Comparison of ENCODE assay signal across 11 mouse cellular contexts in genomic region chr19:5892735-5893134, GRCm38 (mm10). TPM values are rescaled to one million over a fixed set of nuclear protein-coding genes. Genes with fewer than 3 reads are reported as not detected.
A peak's percentile ranks its signal among the peaks of the same experiment; 100 is the strongest.
DNase-seq lines count a peak whose midpoint lies in the region; ATAC-seq lines count a peak whose summit lies in the region.
"Had no signal": no experiment of that assay in that cellular context is flagged by ENCODE, and none has a peak within 500 bp of the region (broad histone marks: within the 10 kb centered on the region; RNA-seq: fewer than 3 reads in every experiment).

No protein-coding gene starts in this region.

- peak overlapping the region; percentile 95; the same call in 1 of the 2 replicates for H3K27ac ChIP-seq in heart, embryonic 10.5 days
- peak overlapping the region; percentile 85; the same call in 1 of the 2 replicates for H3K27ac ChIP-seq in hindbrain, embryonic 13.5 days
- no peak overlapping the region for H3K27ac ChIP-seq in midbrain, embryonic 11.5 days (ENCODE audit: low read depth, low read length)

- H3K27me3 ChIP-seq in heart, embryonic 10.5 days (ENCODE audit: insufficient read depth, poor library complexity, severe bottlenecking) = no peaks in the 10 kb centered on the region
- no peaks in the 10 kb centered on the region for H3K27me3 ChIP-seq in hindbrain, embryonic 13.5 days
- no peaks in the 10 kb centered on the region for H3K27me3 ChIP-seq in midbrain, embryonic 11.5 days (ENCODE audit: control insufficient read depth, insufficient read depth, low read length)
- H3K27me3 ChIP-seq: Patski had no signal

- ATAC-seq in hindbrain, embryonic 13.5 days (ENCODE audit: low FRiP score) = no peak
- no peak for ATAC-seq in midbrain, embryonic 11.5 days (ENCODE audit: low FRiP score)
- ATAC-seq: Patski had no signal

- 93% methylated on average over 13 of the region's 13 CpGs for WGBS in heart, embryonic 10.5 days
- WGBS in hindbrain, embryonic 13.5 days = 91% methylated on average over 13 of the region's 13 CpGs
- 91% methylated on average over 13 of the region's 13 CpGs for WGBS in midbrain, embryonic 11.5 days

- peaks cover 36% of the 10 kb centered on the region for H3K36me3 ChIP-seq in heart, embryonic 10.5 days
- peaks cover 29% of the 10 kb centered on the region for H3K36me3 ChIP-seq in hindbrain, embryonic 13.5 days
- peaks cover 8% of the 10 kb centered on the region for H3K36me3 ChIP-seq in midbrain, embryonic 11.5 days (ENCODE audit: control insufficient read depth, insufficient read depth, low read length)

- DNase-seq in heart, embryonic 10.5 days (ENCODE audit: low spot score) = no peak
- no peak for DNase-seq in heart, adult 8-10 months (ENCODE audit: low spot score)
- peak; percentile 13 for DNase-seq in ZHBTc4 (ENCODE audit: low read depth, low spot score)
- no peak for DNase-seq in midbrain, embryonic 11.5 days (ENCODE audit: low spot score, missing footprints)
- DNase-seq in cerebellum, adult 8-10 months = no peak
- DNase-seq in left cerebral cortex, postnatal 14 days (ENCODE audit: low spot score in 2 of 2) = no peak
- DNase-seq in cerebellum, postnatal 25 days = no peak
- DNase-seq: heart, postnatal 10 days; layer of hippocampus, postnatal 36 days had no signal

- H3K9me3 ChIP-seq in heart, embryonic 10.5 days = no peaks in the 10 kb centered on the region
- H3K9me3 ChIP-seq in hindbrain, embryonic 13.5 days = no peaks in the 10 kb centered on the region
- no peaks in the 10 kb centered on the region for H3K9me3 ChIP-seq in midbrain, embryonic 11.5 days (ENCODE audit: control insufficient read depth, low read length)

- 0 out of 2 replicates have a peak overlapping the region, but pooled peaks have one; percentile 79 for H3K4me3 ChIP-seq in heart, embryonic 10.5 days
- H3K4me3 ChIP-seq in hindbrain, embryonic 13.5 days = peak overlapping the region; percentile 66
- peak overlapping the region; percentile 68 for H3K4me3 ChIP-seq in midbrain, embryonic 11.5 days (ENCODE audit: low read depth, low read length)

- H3K4me1 ChIP-seq in heart, embryonic 10.5 days = peaks cover 30% of the 10 kb centered on the region
- peaks cover 38% of the 10 kb centered on the region for H3K4me1 ChIP-seq in hindbrain, embryonic 13.5 days (replicated peaks)
- H3K4me1 ChIP-seq in midbrain, embryonic 11.5 days (ENCODE audit: control insufficient read depth, insufficient read depth, low read length) = peaks cover 15% of the 10 kb centered on the region

- intact Hi-C loops in left cerebral cortex, postnatal 14 days (cut with DNase I) = no loop called here

- H3K4me2 ChIP-seq in hindbrain, embryonic 13.5 days = peak overlapping the region; percentile 70
- peak overlapping the region; percentile 81 for H3K4me2 ChIP-seq in midbrain, embryonic 11.5 days

- H3K9ac ChIP-seq in hindbrain, embryonic 13.5 days = peak overlapping the region; percentile 93
- peak overlapping the region; percentile 87 for H3K9ac ChIP-seq in midbrain, embryonic 11.5 days (ENCODE audit: low read length)

RNA-seq across cellular contexts. Expression of gene Tigd3, which starts 1.2 kb away (rescaled TPM):
- 2.4 and 2.9 TPM in 2 replicates for polyA plus RNA-seq in heart, embryonic 10.5 days (2016; fragmentation: Nextera tagmentation; extraction: Ambion mirVana)
- under 1 TPM; 0.23 to 0.50 (median 0.34) TPM for total RNA-seq in heart, adult 8-10 months (2022)
- 15.2 and 15.9 TPM in 2 replicates for polyA plus RNA-seq in hindbrain, embryonic 13.5 days (2015; fragmentation: Nextera tagmentation; extraction: Ambion mirVana)
- polyA plus RNA-seq in midbrain, embryonic 11.5 days (2014; fragmentation: Nextera tagmentation; extraction: Ambion mirVana) = 7.3 and 8.3 TPM in 2 replicates
- total RNA-seq in left cerebral cortex, postnatal 14 days (2021) = 1 to 10 TPM; 5.6 to 5.9 TPM

RNA-seq across cellular contexts. Expression of gene Slc25a45, which starts 15.1 kb away (rescaled TPM):
- 2.1 and 2.5 TPM in 2 replicates for polyA plus RNA-seq in heart, embryonic 10.5 days (2016; fragmentation: Nextera tagmentation; extraction: Ambion mirVana)
- total RNA-seq in heart, adult 8-10 months (2022) = 1 to 10 TPM; 2.4 to 3.8 (median 2.8) TPM
- polyA plus RNA-seq in hindbrain, embryonic 13.5 days (2015; fragmentation: Nextera tagmentation; extraction: Ambion mirVana) = 2.6 and 2.8 TPM in 2 replicates
- polyA plus RNA-seq in midbrain, embryonic 11.5 days (2014; fragmentation: Nextera tagmentation; extraction: Ambion mirVana) = 1.1 and 1.8 TPM in 2 replicates
- 1 to 10 TPM; 2.8 to 3.0 TPM for total RNA-seq in left cerebral cortex, postnatal 14 days (2021)

RNA-seq across cellular contexts. Expression of gene Frmd8, which starts 17.7 kb away (rescaled TPM):
- 40.6 and 46.3 TPM in 2 replicates for polyA plus RNA-seq in heart, embryonic 10.5 days (2016; fragmentation: Nextera tagmentation; extraction: Ambion mirVana)
- total RNA-seq in heart, adult 8-10 months (2022) = 1 to 10 TPM; 7.1 to 8.1 (median 7.5) TPM
- 17.5 and 19.3 TPM in 2 replicates for polyA plus RNA-seq in hindbrain, embryonic 13.5 days (2015; fragmentation: Nextera tagmentation; extraction: Ambion mirVana)
- 11.5 and 14.0 TPM in 2 replicates for polyA plus RNA-seq in midbrain, embryonic 11.5 days (2014; fragmentation: Nextera tagmentation; extraction: Ambion mirVana)
- total RNA-seq in left cerebral cortex, postnatal 14 days (2021) = 10 to 100 TPM; 11.1 to 12.1 TPM

RNA-seq across cellular contexts. Expression of gene Dpf2, which starts 20.1 kb away (rescaled TPM):
- polyA plus RNA-seq in heart, embryonic 10.5 days (2016; fragmentation: Nextera tagmentation; extraction: Ambion mirVana) = 134 and 150 TPM in 2 replicates
- total RNA-seq in heart, adult 8-10 months (2022) = 10 to 100 TPM; 71.9 to 95.2 (median 81.1) TPM
- polyA plus RNA-seq in hindbrain, embryonic 13.5 days (2015; fragmentation: Nextera tagmentation; extraction: Ambion mirVana) = 128 and 137 TPM in 2 replicates
- polyA plus RNA-seq in midbrain, embryonic 11.5 days (2014; fragmentation: Nextera tagmentation; extraction: Ambion mirVana) = 200 and 203 TPM in 2 replicates
- total RNA-seq in left cerebral cortex, postnatal 14 days (2021) = 10 to 100 TPM; 87.6 to 90.4 TPM

RNA-seq across cellular contexts. Expression of gene Cdc42ep2, which starts 31.9 kb away (rescaled TPM):
- 5.9 and 7.4 TPM in 2 replicates for polyA plus RNA-seq in heart, embryonic 10.5 days (2016; fragmentation: Nextera tagmentation; extraction: Ambion mirVana)
- 1 to 10 TPM; 6.0 to 9.7 (median 8.9) TPM for total RNA-seq in heart, adult 8-10 months (2022)
- 11.5 and 12.4 TPM in 2 replicates for polyA plus RNA-seq in hindbrain, embryonic 13.5 days (2015; fragmentation: Nextera tagmentation; extraction: Ambion mirVana)
- polyA plus RNA-seq in midbrain, embryonic 11.5 days (2014; fragmentation: Nextera tagmentation; extraction: Ambion mirVana) = 2.2 and 2.5 TPM in 2 replicates
- total RNA-seq in left cerebral cortex, postnatal 14 days (2021) = 1 to 10 TPM; 7.1 to 8.0 TPM
